Comparison of ENCODE assay signal across 9 mouse cellular contexts in the genomic region with DNA sequence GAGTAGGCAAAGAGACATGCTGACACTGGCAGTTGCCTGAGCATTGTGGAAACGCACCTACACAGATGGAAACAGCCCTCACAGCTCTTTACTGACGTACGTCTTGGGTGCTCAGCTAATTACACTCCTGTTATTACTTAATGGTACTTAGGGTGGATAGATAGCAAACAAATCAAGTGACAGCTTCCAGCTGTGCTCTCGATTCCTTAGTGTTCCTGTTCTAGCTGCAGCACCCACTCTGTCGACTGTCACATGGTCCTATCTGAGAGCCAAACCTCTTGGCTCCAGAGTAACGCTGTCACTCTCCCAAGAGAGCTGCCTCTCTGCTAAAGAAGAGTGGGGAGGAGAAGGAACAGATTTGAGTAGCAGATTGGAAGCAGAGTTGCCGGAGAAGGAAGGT.
DNase-seq lines count a peak whose midpoint lies in the region; ATAC-seq and TF ChIP-seq lines count a peak whose summit lies in the region.
"Had no signal": no experiment of that assay in that cellular context is flagged by ENCODE, and none has a peak within 500 bp of the region (broad histone marks: within the 10 kb centered on the region; RNA-seq: fewer than 3 reads in every experiment).

No protein-coding gene starts in this region.

- no peak overlapping the region for H3K4me2 ChIP-seq in forebrain, postnatal 0 days (ENCODE audit: low read depth)
- no peak overlapping the region for H3K4me2 ChIP-seq in forebrain, embryonic 14.5 days (ENCODE audit: low read length)
- H3K4me2 ChIP-seq in heart, embryonic 13.5 days: no peak overlapping the region
- H3K4me2 ChIP-seq in lung, embryonic 14.5 days: no peak overlapping the region

- ATAC-seq in forebrain, postnatal 0 days: peak; percentile 40; the same call in 1 of the 2 replicates
- no peak for ATAC-seq in forebrain, embryonic 14.5 days
- no peak for ATAC-seq in heart, embryonic 13.5 days (ENCODE audit: extremely low read depth, insufficient number of reproducible peaks, low FRiP score, low TSS enrichment)
- ATAC-seq in lung, embryonic 14.5 days (ENCODE audit: insufficient read depth): peak; percentile 35

- DNase-seq in forebrain, postnatal 0 days: peak; percentile 41
- DNase-seq in forebrain, embryonic 14.5 days (ENCODE audit: low spot score): no peak
- DNase-seq in adrenal gland, postnatal 10 days: peak; percentile 57
- peak; percentile 70 for DNase-seq in lung, embryonic 14.5 days
- DNase-seq in left cerebral cortex, postnatal 4 days: no peak
- no peak for DNase-seq in spleen, adult 12 weeks (ENCODE audit: low spot score)
- no peak for DNase-seq in midbrain, embryonic 10.5 days (ENCODE audit: low spot score)
- DNase-seq: thymus, postnatal 36 days had no signal

- H3K9ac ChIP-seq in forebrain, postnatal 0 days: no peak overlapping the region
- H3K9ac ChIP-seq in forebrain, embryonic 14.5 days (ENCODE audit: low read length): no peak overlapping the region
- H3K9ac ChIP-seq in heart, embryonic 13.5 days: no peak overlapping the region
- H3K9ac ChIP-seq in lung, embryonic 14.5 days: no peak overlapping the region

- H3K4me3 ChIP-seq in forebrain, postnatal 0 days (ENCODE audit: low read depth, low read length): no peak overlapping the region
- no peak overlapping the region for H3K4me3 ChIP-seq in forebrain, embryonic 14.5 days (ENCODE audit: low read depth, low read length)
- H3K4me3 ChIP-seq in heart, embryonic 13.5 days: no peak overlapping the region
- no peak overlapping the region for H3K4me3 ChIP-seq in lung, embryonic 14.5 days (ENCODE audit: low read depth, low read length)
- H3K4me3 ChIP-seq in midbrain, embryonic 10.5 days: no peak overlapping the region

- no peaks in the 10 kb centered on the region for H3K9me3 ChIP-seq in forebrain, postnatal 0 days (ENCODE audit: low read length)
- no peaks in the 10 kb centered on the region for H3K9me3 ChIP-seq in forebrain, embryonic 14.5 days (replicated peaks; ENCODE audit: control insufficient read depth, low read length)
- H3K9me3 ChIP-seq in heart, embryonic 13.5 days: no peaks in the 10 kb centered on the region
- no peaks in the 10 kb centered on the region for H3K9me3 ChIP-seq in lung, embryonic 14.5 days (ENCODE audit: low read depth, low read length)
- H3K9me3 ChIP-seq in midbrain, embryonic 10.5 days (replicated peaks): no peaks in the 10 kb centered on the region

- no peaks in the 10 kb centered on the region for H3K36me3 ChIP-seq in forebrain, postnatal 0 days (ENCODE audit: insufficient read depth)
- H3K36me3 ChIP-seq in forebrain, embryonic 14.5 days (ENCODE audit: control insufficient read depth, insufficient read depth, low read length): no peaks in the 10 kb centered on the region
- H3K36me3 ChIP-seq in heart, embryonic 13.5 days: peaks cover 17% of the 10 kb centered on the region
- 0 out of 2 replicates have a peak, but pooled peaks cover 1% of the 10 kb centered on the region for H3K36me3 ChIP-seq in lung, embryonic 14.5 days (ENCODE audit: insufficient read depth)
- no peaks in the 10 kb centered on the region for H3K36me3 ChIP-seq in midbrain, embryonic 10.5 days

- intact Hi-C loops in left cerebral cortex, postnatal 4 days (cut with DNase I): no loop called here

- H3K27me3 ChIP-seq in forebrain, postnatal 0 days (ENCODE audit: insufficient read depth, low read length): no peaks in the 10 kb centered on the region
- no peaks in the 10 kb centered on the region for H3K27me3 ChIP-seq in forebrain, embryonic 14.5 days (replicated peaks; ENCODE audit: control insufficient read depth, insufficient read depth, low read length)
- H3K27me3 ChIP-seq in heart, embryonic 13.5 days (replicated peaks): no peaks in the 10 kb centered on the region
- H3K27me3 ChIP-seq in lung, embryonic 14.5 days (ENCODE audit: insufficient read depth, low read length): no peaks in the 10 kb centered on the region
- H3K27me3 ChIP-seq in midbrain, embryonic 10.5 days (ENCODE audit: low read depth, poor library complexity, severe bottlenecking): no peaks in the 10 kb centered on the region

- 55% methylated on average over 7 of the region's 7 CpGs for WGBS in forebrain, postnatal 0 days
- WGBS in forebrain, embryonic 14.5 days: 64% methylated on average over 7 of the region's 7 CpGs
- 30% methylated on average over 7 of the region's 7 CpGs for WGBS in heart, embryonic 13.5 days
- WGBS in lung, embryonic 14.5 days: 23% methylated on average over 7 of the region's 7 CpGs
- 89% methylated on average over 7 of the region's 7 CpGs for WGBS in midbrain, embryonic 10.5 days

- no peaks in the 10 kb centered on the region; the same call in 1 of the 2 replicates for H3K4me1 ChIP-seq in forebrain, postnatal 0 days (ENCODE audit: insufficient read depth)
- H3K4me1 ChIP-seq in forebrain, embryonic 14.5 days (ENCODE audit: control insufficient read depth, insufficient read depth, low read length): no peaks in the 10 kb centered on the region
- peaks cover 61% of the 10 kb centered on the region for H3K4me1 ChIP-seq in heart, embryonic 13.5 days
- peaks cover 6% of the 10 kb centered on the region; the same call in 1 of the 2 replicates for H3K4me1 ChIP-seq in lung, embryonic 14.5 days (ENCODE audit: insufficient read depth)
- H3K4me1 ChIP-seq in midbrain, embryonic 10.5 days: peaks cover 10% of the 10 kb centered on the region

- TF ChIP-seq CTCF in forebrain, postnatal 0 days (IDR thresholded peaks at IDR 0.05; ENCODE audit: low read depth): no peak
- no peak for TF ChIP-seq CTCF in lung, embryonic 14.5 days (IDR thresholded peaks at IDR 0.05; ENCODE audit: low read depth)

- no peak overlapping the region for H3K27ac ChIP-seq in forebrain, postnatal 0 days (ENCODE audit: low read depth, low read length)
- H3K27ac ChIP-seq in forebrain, embryonic 14.5 days (ENCODE audit: low read depth, low read length): no peak overlapping the region
- H3K27ac ChIP-seq in heart, embryonic 13.5 days (replicated peaks): 0 out of 2 replicates have a peak overlapping the region, but pooled peaks have one; percentile 3
- no peak overlapping the region for H3K27ac ChIP-seq in lung, embryonic 14.5 days (ENCODE audit: low read depth)
- H3K27ac ChIP-seq in midbrain, embryonic 10.5 days (replicated peaks): no peak overlapping the region

Comparison
In these comparisons a context has a peak if more than half of its experiments do, and no peak if none do; other contexts are left out.
1. ATAC-seq: peak in forebrain, postnatal 0 days (single experiment) and lung, embryonic 14.5 days (single experiment); none in forebrain, embryonic 14.5 days (single experiment) and heart, embryonic 13.5 days (single experiment).
2. DNase-seq: peak in forebrain, postnatal 0 days (single experiment), adrenal gland, postnatal 10 days (single experiment) and lung, embryonic 14.5 days (single experiment); none in forebrain, embryonic 14.5 days (single experiment), left cerebral cortex, postnatal 4 days (single experiment), spleen, adult 12 weeks (single experiment) and midbrain, embryonic 10.5 days (single experiment).